Mouse (Mus musculus) ES-Bruce4 (cell line): Measurements from ENCODE around the gene Rin1.

Source experiments
- CTCF ChIP-seq: IDR thresholded peaks from one replicate; pipeline ENCODE4 v1.8.1; 2011; ENCODE audit warnings: low read depth, low read length
- EP300 ChIP-seq: IDR thresholded peaks from 2 replicates; pipeline ENCODE4 v1.6.1; 2011; ENCODE audit warnings: low read depth, low read length; ENCODE audit not compliant: insufficient read depth

DNA sequence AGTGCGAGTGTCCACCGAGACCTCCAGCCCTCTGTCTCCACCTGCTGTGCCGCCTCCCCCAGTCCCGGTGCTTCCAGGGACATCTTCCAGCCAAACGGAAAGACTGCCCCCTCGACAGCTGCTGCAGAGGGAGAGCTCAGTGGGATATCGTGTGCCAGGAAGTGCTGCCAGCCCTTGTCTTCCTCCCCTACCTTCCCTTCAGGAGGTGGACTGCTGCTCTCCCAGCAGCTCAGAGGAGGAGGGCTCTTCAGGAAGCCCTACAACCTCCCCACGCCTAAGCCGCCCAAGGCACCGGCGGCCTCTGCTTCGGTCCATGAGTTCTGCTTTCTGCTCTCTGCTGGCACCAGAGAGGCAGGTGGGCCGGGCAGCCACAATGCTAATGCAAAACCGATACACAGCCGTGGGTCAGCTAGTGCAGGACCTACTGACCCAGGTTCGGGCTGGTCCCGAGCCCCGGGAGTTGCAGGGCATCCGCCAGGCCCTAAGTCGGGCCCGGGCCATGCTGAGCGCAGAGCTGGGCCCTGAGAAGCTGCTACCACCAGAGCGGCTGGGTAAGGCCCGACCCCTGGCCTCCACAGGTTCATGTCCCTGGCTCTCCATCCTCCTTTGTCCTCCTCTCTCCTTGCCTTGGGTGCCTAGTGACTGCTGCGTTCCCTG is 2.0 kb downstream of the Rin1 start:
- TF ChIP-seq EP300, result no peak
- no peak for TF ChIP-seq CTCF
